22 mouse cellular contexts compared by ENCODE assay signal in the genomic region with DNA sequence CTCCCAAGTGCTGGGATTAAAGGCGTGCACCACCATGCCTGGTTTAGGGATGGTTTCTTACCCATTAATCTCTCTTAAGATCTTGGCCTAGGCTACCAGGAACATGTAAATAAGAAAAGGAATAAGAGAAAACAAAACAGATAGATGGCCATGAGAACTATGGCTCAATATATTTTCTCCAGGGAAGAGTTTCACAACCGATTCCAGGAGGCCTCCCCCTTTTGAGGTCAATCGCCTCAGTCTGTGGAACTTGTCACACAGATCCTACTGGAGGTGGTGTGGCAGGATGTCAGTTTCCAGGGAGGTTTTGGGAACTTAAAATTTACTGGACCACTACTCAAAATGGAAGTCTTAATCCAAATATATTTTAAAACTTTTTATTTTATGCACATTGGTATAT. TPM values are rescaled to one million over a fixed set of nuclear protein-coding genes. Genes with fewer than 3 reads are reported as not detected.
"Had no signal": no experiment of that assay in that cellular context is flagged by ENCODE, and none has a peak within 500 bp of the region (broad histone marks: within the 10 kb centered on the region; RNA-seq: fewer than 3 reads in every experiment).

No protein-coding gene starts in this region.

RNA-seq across cellular contexts. Expression of gene Pla2g10, which starts 43.9 kb away (rescaled TPM):
- total RNA-seq: left cerebral cortex, adult 2 months; left cerebral cortex, adult 8-10 months; left cerebral cortex, postnatal 10 days; left cerebral cortex, postnatal 14 days; left cerebral cortex, postnatal 25 days; left cerebral cortex, postnatal 36 days; left cerebral cortex, postnatal 4 days; megakaryocyte progenitor cell, adult 5-6 weeks; megakaryocyte, adult 5-6 weeks; megakaryocyte-erythroid progenitor cell, adult 5-6 weeks; midbrain, postnatal 0 days; monocyte, adult 5-6 weeks had no signal
- polyA plus RNA-seq: limb, embryonic 11.5 days; limb, embryonic 12.5 days; liver, embryonic 13.5 days; liver, embryonic 15.5 days; lung, adult 2 months; macrophage; midbrain, embryonic 10.5 days; midbrain, embryonic 14.5 days; midbrain, postnatal 0 days; myocyte; neural tube, embryonic 11.5 days had no signal
